7 mouse cellular contexts compared by ENCODE assay signal in genomic region chr2:170318713-170319532, GRCm38 (mm10).
DNase-seq lines count a peak whose midpoint lies in the region; ATAC-seq and TF ChIP-seq lines count a peak whose summit lies in the region.

No protein-coding gene starts in this region.

- H3K4me1 ChIP-seq in intestine, postnatal 0 days (replicated peaks; ENCODE audit: control insufficient read depth, insufficient read depth, low read length) = peaks cover 11% of the 10 kb centered on the region
- peaks cover 14% of the 10 kb centered on the region for H3K4me1 ChIP-seq in midbrain, embryonic 11.5 days (ENCODE audit: control insufficient read depth, insufficient read depth, low read length)

- peak overlapping the region; percentile 38 for H3K4me3 ChIP-seq in intestine, postnatal 0 days (ENCODE audit: low read depth, low read length)
- peak overlapping the region; percentile 30 for H3K4me3 ChIP-seq in midbrain, embryonic 11.5 days (ENCODE audit: low read depth, low read length)

- H3K27ac ChIP-seq in intestine, postnatal 0 days (ENCODE audit: low read depth, low read length) = peak overlapping the region; percentile 76
- H3K27ac ChIP-seq in midbrain, embryonic 11.5 days (ENCODE audit: low read depth, low read length) = peak overlapping the region; percentile 25; the same call in 1 of the 2 replicates

- peak overlapping the region; percentile 77 for H3K4me2 ChIP-seq in intestine, postnatal 0 days (replicated peaks; ENCODE audit: low read depth)
- H3K4me2 ChIP-seq in midbrain, embryonic 11.5 days = peak overlapping the region; percentile 63

- H3K9ac ChIP-seq in intestine, postnatal 0 days (ENCODE audit: low read depth, low read length) = no peak overlapping the region
- H3K9ac ChIP-seq in midbrain, embryonic 11.5 days (ENCODE audit: low read length) = peak overlapping the region; percentile 54

- peak; percentile 68 for ATAC-seq in granulocyte monocyte progenitor cell, adult 5-6 weeks (replicated peaks; ENCODE audit: poor library complexity, severe bottlenecking)
- peak; percentile 87 for ATAC-seq in intestine, postnatal 0 days
- ATAC-seq in midbrain, embryonic 11.5 days (ENCODE audit: low FRiP score) = peak; percentile 93

- intact Hi-C loops in left cerebral cortex, postnatal 4 days (cut with DNase I) = no loop called here

- no peaks in the 10 kb centered on the region for H3K27me3 ChIP-seq in intestine, postnatal 0 days (replicated peaks; ENCODE audit: control insufficient read depth, insufficient read depth, low read length)
- no peaks in the 10 kb centered on the region for H3K27me3 ChIP-seq in midbrain, embryonic 11.5 days (ENCODE audit: control insufficient read depth, insufficient read depth, low read length)

- DNase-seq in adrenal gland, adult 2 months = peak; percentile 91
- DNase-seq in embryo, embryonic 11 days = peak; percentile 95
- DNase-seq in left cerebral cortex, postnatal 4 days = peak; percentile 91
- peak; percentile 97 for DNase-seq in midbrain, embryonic 11.5 days (ENCODE audit: low spot score, missing footprints)
- DNase-seq in spleen, adult 12 weeks (ENCODE audit: low spot score) = peak; percentile 61

- no peaks in the 10 kb centered on the region for H3K9me3 ChIP-seq in intestine, postnatal 0 days (ENCODE audit: control insufficient read depth)
- H3K9me3 ChIP-seq in midbrain, embryonic 11.5 days (ENCODE audit: control insufficient read depth, low read length) = no peaks in the 10 kb centered on the region

- no peaks in the 10 kb centered on the region for H3K36me3 ChIP-seq in intestine, postnatal 0 days (ENCODE audit: control insufficient read depth, insufficient read depth)
- no peaks in the 10 kb centered on the region for H3K36me3 ChIP-seq in midbrain, embryonic 11.5 days (ENCODE audit: control insufficient read depth, insufficient read depth, low read length)

- WGBS in intestine, postnatal 0 days = 10% methylated on average over 25 of the region's 25 CpGs
- 7% methylated on average over 25 of the region's 25 CpGs for WGBS in midbrain, embryonic 11.5 days

- TF ChIP-seq CTCF in intestine, postnatal 0 days (IDR thresholded peaks at IDR 0.05; ENCODE audit: low read depth) = peak; percentile 92

Comparison
In these comparisons a context has a peak if more than half of its experiments do, and no peak if none do; other contexts are left out.
1. Peak in every context shown above with its lines: DNase-seq, ATAC-seq, H3K4me3 ChIP-seq and H3K27ac ChIP-seq.